Mouse (Mus musculus): ENCODE results near the gene Cenpx.

DNA sequence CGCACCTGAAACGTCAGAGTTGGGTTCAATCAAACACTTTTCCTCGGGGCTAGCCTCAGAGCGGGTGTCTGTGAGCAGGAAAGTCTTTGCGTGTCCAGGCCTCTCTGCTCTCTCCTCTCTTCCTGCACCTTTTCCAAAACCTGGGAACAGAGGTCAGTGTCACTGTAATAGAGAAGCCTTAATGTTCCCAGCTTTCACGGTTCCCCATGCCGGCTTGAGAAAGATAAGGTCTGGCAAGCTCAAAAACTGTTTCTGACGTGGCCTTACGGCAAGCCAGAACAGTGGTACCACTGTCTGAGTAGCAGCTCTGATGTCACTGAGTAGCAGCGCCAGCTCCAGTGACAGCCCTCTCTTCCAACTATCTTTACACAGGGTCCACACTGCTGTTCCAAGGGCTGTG lies 1.0 kb upstream of the Cenpx start:
- TF ChIP-seq CTCF (IDR thresholded peaks at IDR 0.05; ENCODE audit: control insufficient read depth, insufficient read depth, insufficient read length): no peak
- no peak for TF ChIP-seq MAX (IDR thresholded peaks at IDR 0.05)
- no peak for TF ChIP-seq MYOD1 (IDR thresholded peaks at IDR 0.05; ENCODE audit: control insufficient read depth, insufficient read length, low read depth)
- no peak for TF ChIP-seq USF1 (IDR thresholded peaks at IDR 0.05; ENCODE audit: low read depth)
- no peak for TF ChIP-seq CEBPB (IDR thresholded peaks at IDR 0.05; ENCODE audit: low read depth)
- no peak for TF ChIP-seq MYOG (IDR thresholded peaks at IDR 0.05; ENCODE audit: control insufficient read depth, extremely low read depth, insufficient read length)
